9 mouse cellular contexts compared by ENCODE assay signal in genomic region chr4:148170842-148171241, GRCm38 (mm10). TPM values are rescaled to one million over a fixed set of nuclear protein-coding genes. Genes with fewer than 3 reads are reported as not detected.
DNase-seq lines count a peak whose midpoint lies in the region; TF ChIP-seq lines count a peak whose summit lies in the region.
"Had no signal": no experiment of that assay in that cellular context is flagged by ENCODE, and none has a peak within 500 bp of the region (broad histone marks: within the 10 kb centered on the region; RNA-seq: fewer than 3 reads in every experiment).

No protein-coding gene starts in this region.

- H3K4me1 ChIP-seq in CH12.LX (ENCODE audit: control insufficient read depth in 1 of 2, insufficient read depth in 2 of 2), result peaks cover 0 to 2% of the 10 kb centered on the region in 2 experiments; a peak in 1 of 4 replicates

- TF ChIP-seq EP300 in CH12.LX (IDR thresholded peaks at IDR 0.05; ENCODE audit: low read length), result no peak

- in situ Hi-C loops in CH12.LX (cut with MboI; ENCODE audit: low pct_ligation_motif_present, low pct_unique_long_range_greater_than_20kb, low sequenced_read_pairs), result loop anchor here (5.0 to 25.0 kb wide), 3 partner anchors 74 to 441 kb away; partner anchors contain the start of gene Masp2

- no peak overlapping the region for H3K27ac ChIP-seq in CH12.LX (ENCODE audit: insufficient read depth, low read depth)

- H3K4me2 ChIP-seq in CH12.LX (ENCODE audit: insufficient read depth, low read depth, poor library complexity, severe bottlenecking), result no peak overlapping the region

- intact Hi-C loops in left cerebral cortex, postnatal 10 days (cut with DNase I), result loop anchor here (2.0 to 5.0 kb wide), 2 partner anchors 116 to 264 kb away; partner anchors contain the start of gene Disp3

- peaks cover 79% of the 10 kb centered on the region for H3K27me3 ChIP-seq in CH12.LX (replicated peaks)

- peak; percentile 93 for TF ChIP-seq RAD21 in CH12.LX (IDR thresholded peaks at IDR 0.05; ENCODE audit: low read depth, low read length)

- H3K4me3 ChIP-seq in CH12.LX (replicated peaks in 1 of 3; ENCODE audit: low read depth in 2 of 3, low read length in 2 of 3, poor library complexity in 1 of 3), result no peak overlapping the region

- no peaks in the 10 kb centered on the region for H3K9me3 ChIP-seq in CH12.LX (replicated peaks; ENCODE audit: low read length)

- no peaks in the 10 kb centered on the region for H3K79me2 ChIP-seq in CH12.LX (replicated peaks; ENCODE audit: control insufficient read depth, extremely low read depth, insufficient read depth, poor library complexity, severe bottlenecking)

- no peak overlapping the region for H3K9ac ChIP-seq in CH12.LX (ENCODE audit: insufficient read depth, low read depth)

- TF ChIP-seq POLR2A in CH12.LX (IDR thresholded peaks at IDR 0.05; ENCODE audit: low read depth, low read length), result no peak

- peak; percentile 92 to 97 for TF ChIP-seq CTCF in CH12.LX (conservative IDR thresholded peaks at IDR 0.05 in 1 of 2, IDR thresholded peaks at IDR 0.05 in 1 of 2; ENCODE audit: low read depth in 2 of 2, low read length in 2 of 2)

- no peaks in the 10 kb centered on the region for H3K36me3 ChIP-seq in CH12.LX (replicated peaks in 1 of 2; ENCODE audit: control insufficient read depth in 1 of 2, insufficient read depth in 1 of 2, low read length in 1 of 2)

- dilution Hi-C loops in CH12.LX (cut with MboI; ENCODE audit: extremely low pct_ligation_motif_present, extremely low pct_unique_long_range_greater_than_20kb, low sequenced_read_pairs), result no loop called here

- DNase-seq in layer of hippocampus, adult 11-12 months (ENCODE audit: low spot score), result peak; percentile 65
- no peak for DNase-seq in layer of hippocampus, adult 9-10 months (ENCODE audit: low spot score)
- DNase-seq in CH12.LX (ENCODE audit: extremely low read depth) (peak; percentile 41), ZHBTc4 (ENCODE audit: low read depth, low spot score) (peak; percentile 77)
- peak; percentile 82 for DNase-seq in embryo, embryonic 10.5 days (ENCODE audit: low spot score)
- DNase-seq in left cerebral cortex, postnatal 10 days (ENCODE audit: extremely low spot score in 1 of 2, low spot score in 2 of 2), result peak; percentile 46 to 65
- DNase-seq in retina, embryonic 14.5 days (ENCODE audit: low spot score), result peak; percentile 88
- DNase-seq in ovary, postnatal 10 days (ENCODE audit: low spot score), result no peak

TF ChIP-seq in CH12.LX, 34 proteins besides CTCF, POLR2A, EP300 and RAD21:
- TF ChIP-seq MAZ (IDR thresholded peaks at IDR 0.05; ENCODE audit: low read depth, low read length) (no peak), SMC3 (IDR thresholded peaks at IDR 0.05; ENCODE audit: low read depth, low read length) (peak; percentile 79)

RNA-seq across cellular contexts. Expression of gene Fbxo2, which starts 10.4 kb away (rescaled TPM):
- 4.2 and 5.9 TPM in 2 replicates for total RNA-seq in CH12.LX (2012; rRNA removed)
- not detected in 2 replicates for total RNA-seq in CH12.LX (2014; rRNA removed)
- 0.30 and 0.50 TPM in 2 replicates for polyA plus RNA-seq in CH12.LX (2012; ENCODE audit: insufficient read length, low read depth)
- 10 to 100 TPM; 26.8 to 33.0 TPM for total RNA-seq in left cerebral cortex, postnatal 10 days (2021)
- polyA plus RNA-seq: liver, embryonic 16.5 days had no signal

RNA-seq across cellular contexts. Expression of gene Fbxo44, which starts 10.6 kb away (rescaled TPM):
- 10.5 and 10.6 TPM in 2 replicates for total RNA-seq in CH12.LX (2012; rRNA removed)
- total RNA-seq in CH12.LX (2014; rRNA removed), result 2.2 and 2.8 TPM in 2 replicates
- 2.1 and 2.3 TPM in 2 replicates for polyA plus RNA-seq in CH12.LX (2012; ENCODE audit: insufficient read length, low read depth)
- total RNA-seq in left cerebral cortex, postnatal 10 days (2021), result 10 to 100 TPM; 87.6 to 89.9 TPM

RNA-seq across cellular contexts. Expression of gene Fbxo6, which starts 18.9 kb away (rescaled TPM):
- total RNA-seq in CH12.LX (2012; rRNA removed), result 20.5 and 25.7 TPM in 2 replicates
- 24.1 and 32.5 TPM in 2 replicates for total RNA-seq in CH12.LX (2014; rRNA removed)
- polyA plus RNA-seq in CH12.LX (2012; ENCODE audit: insufficient read length, low read depth), result 17.6 and 20.8 TPM in 2 replicates
- 10 to 100 TPM; 23.5 to 28.1 TPM for total RNA-seq in left cerebral cortex, postnatal 10 days (2021)

RNA-seq across cellular contexts. Expression of gene Draxin, which starts 40.3 kb away (rescaled TPM):
- 0.04 TPM in 1 of 2 replicates, not detected in the other for total RNA-seq in CH12.LX (2012; rRNA removed)
- total RNA-seq in CH12.LX (2014; rRNA removed), result not detected in 2 replicates
- not detected in 2 replicates for polyA plus RNA-seq in CH12.LX (2012; ENCODE audit: insufficient read length, low read depth)
- total RNA-seq in left cerebral cortex, postnatal 10 days (2021), result 1 to 10 TPM; 2.7 to 3.1 TPM

RNA-seq across cellular contexts. Expression of gene Mad2l2, which starts 40.7 kb away (rescaled TPM):
- total RNA-seq in CH12.LX (2012; rRNA removed) (39.4 and 43.3 TPM in 2 replicates), CH12.LX (2014; rRNA removed) (21.0 and 23.1 TPM in 2 replicates)
- polyA plus RNA-seq in CH12.LX (2012; ENCODE audit: insufficient read length, low read depth), result 36.5 and 40.9 TPM in 2 replicates
- total RNA-seq in left cerebral cortex, postnatal 10 days (2021), result 10 to 100 TPM; 14.6 to 15.7 TPM

Comparison
In these comparisons a context has a peak if more than half of its experiments do, and no peak if none do; other contexts are left out.
1. DNase-seq: peak in layer of hippocampus, adult 11-12 months (single experiment), CH12.LX (single experiment), ZHBTc4 (single experiment), embryo, embryonic 10.5 days (single experiment), left cerebral cortex, postnatal 10 days (2 of 2) and retina, embryonic 14.5 days (single experiment); none in layer of hippocampus, adult 9-10 months (single experiment) and ovary, postnatal 10 days (single experiment).
2. RNA of gene Fbxo2, which starts 10.4 kb away (total RNA-seq): 26.8 to 33.0 TPM in left cerebral cortex, postnatal 10 days; 4.2 to 5.9 TPM in CH12.LX; every median in the first group is over 4 times any median in the second.
3. RNA of gene Fbxo44, which starts 10.6 kb away (total RNA-seq): 87.6 to 89.9 TPM in left cerebral cortex, postnatal 10 days; 2.2 to 10.6 TPM in CH12.LX; every median in the first group is over 4 times any median in the second.